25 mouse cellular contexts compared by ENCODE assay signal in genomic region chr10:80442989-80443388, GRCm38 (mm10). TPM values are rescaled to one million over a fixed set of nuclear protein-coding genes. Genes with fewer than 3 reads are reported as not detected.
DNase-seq lines count a peak whose midpoint lies in the region; ATAC-seq lines count a peak whose summit lies in the region.
"Had no signal": no experiment of that assay in that cellular context is flagged by ENCODE, and none has a peak within 500 bp of the region (broad histone marks: within the 10 kb centered on the region; RNA-seq: fewer than 3 reads in every experiment).

No protein-coding gene starts in this region.

- H3K4me1 ChIP-seq in heart, embryonic 10.5 days: peaks cover 7% of the 10 kb centered on the region
- peaks cover 83% of the 10 kb centered on the region for H3K4me1 ChIP-seq in megakaryocyte, embryonic 14.5 days
- peaks cover 33% of the 10 kb centered on the region for H3K4me1 ChIP-seq in liver, embryonic 15.5 days (replicated peaks)

- H3K27me3 ChIP-seq in heart, embryonic 10.5 days (ENCODE audit: insufficient read depth, poor library complexity, severe bottlenecking): peaks cover 34% of the 10 kb centered on the region
- peaks cover 19% of the 10 kb centered on the region for H3K27me3 ChIP-seq in megakaryocyte, embryonic 14.5 days (replicated peaks)
- peaks cover 7% of the 10 kb centered on the region for H3K27me3 ChIP-seq in liver, embryonic 15.5 days

- no peak overlapping the region for H3K4me3 ChIP-seq in heart, embryonic 10.5 days
- peak overlapping the region; percentile 33 for H3K4me3 ChIP-seq in megakaryocyte, embryonic 14.5 days (replicated peaks)
- no peak overlapping the region for H3K4me3 ChIP-seq in liver, embryonic 15.5 days (replicated peaks)
- H3K4me3 ChIP-seq: hindbrain, embryonic 10.5 days; limb, embryonic 12.5 days; myocyte had no signal

- ATAC-seq in megakaryocyte, adult 5-6 weeks (ENCODE audit: poor library complexity, severe bottlenecking): no peak
- no peak for ATAC-seq in liver, embryonic 15.5 days (ENCODE audit: insufficient read depth)
- ATAC-seq: inflammation-experienced regulatory T-cells, adult 6 months had no signal

- DNase-seq in heart, embryonic 10.5 days (ENCODE audit: low spot score): no peak
- DNase-seq in heart, adult 8-10 months (ENCODE audit: low spot score): no peak
- peak; percentile 63 to 67 for DNase-seq in B cell, adult 2 months
- no peak for DNase-seq in right cerebral cortex, postnatal 14 days
- DNase-seq in kidney, adult 9 months: no peak
- DNase-seq: cerebellum, adult 18-20 months; cerebellum, postnatal 25 days; embryo, embryonic 11 days; gastrocnemius, postnatal 10 days; heart, adult 18-20 months; lung, embryonic 14.5 days; midbrain, embryonic 14.5 days had no signal

- peak overlapping the region; percentile 17; the same call in 1 of the 2 replicates for H3K27ac ChIP-seq in heart, embryonic 10.5 days
- H3K27ac ChIP-seq in liver, embryonic 15.5 days (replicated peaks): 0 out of 2 replicates have a peak overlapping the region, but pooled peaks have one; percentile 29
- H3K27ac ChIP-seq: hindbrain, embryonic 10.5 days; limb, embryonic 12.5 days; macrophage had no signal

- H3K9me3 ChIP-seq in heart, embryonic 10.5 days: no peaks in the 10 kb centered on the region
- no peaks in the 10 kb centered on the region for H3K9me3 ChIP-seq in megakaryocyte, embryonic 14.5 days
- no peaks in the 10 kb centered on the region for H3K9me3 ChIP-seq in liver, embryonic 15.5 days (replicated peaks)
- H3K9me3 ChIP-seq: hindbrain, embryonic 10.5 days; limb, embryonic 12.5 days had no signal

- no peak overlapping the region for H3K9ac ChIP-seq in liver, embryonic 15.5 days
- H3K9ac ChIP-seq: limb, embryonic 12.5 days; lung, embryonic 14.5 days had no signal

- H3K36me3 ChIP-seq in heart, embryonic 10.5 days: no peaks in the 10 kb centered on the region
- no peaks in the 10 kb centered on the region for H3K36me3 ChIP-seq in megakaryocyte, embryonic 14.5 days (replicated peaks; ENCODE audit: low read length)
- no peaks in the 10 kb centered on the region for H3K36me3 ChIP-seq in liver, embryonic 15.5 days (replicated peaks)
- H3K36me3 ChIP-seq: hindbrain, embryonic 10.5 days; limb, embryonic 12.5 days had no signal

- no peak overlapping the region for H3K4me2 ChIP-seq in liver, embryonic 15.5 days
- H3K4me2 ChIP-seq: limb, embryonic 12.5 days; lung, embryonic 14.5 days had no signal

- 39% methylated on average over 2 of the region's 2 CpGs for WGBS in heart, embryonic 10.5 days
- 37% methylated on average over 2 of the region's 2 CpGs for WGBS in liver, embryonic 15.5 days (ENCODE audit: insufficient replicate concordance)

RNA-seq across cellular contexts. Expression of gene Tcf3, which starts 9.5 kb away (rescaled TPM):
- polyA plus RNA-seq in heart, embryonic 10.5 days (2016; fragmentation: Nextera tagmentation; extraction: Ambion mirVana): 80.6 and 140 TPM in 2 replicates
- 10 to 100 TPM; 15.8 to 18.0 (median 17.6) TPM for total RNA-seq in heart, adult 8-10 months (2022)
- 168 and 304 TPM in 2 replicates for polyA plus RNA-seq in megakaryocyte, embryonic 14.5 days (2012; ENCODE audit: insufficient read depth, low replicate concordance)
- 17.2 and 20.3 TPM in 2 replicates for total RNA-seq in megakaryocyte, adult 5-6 weeks (2015)
- 22.4 and 24.2 TPM in 2 replicates for total RNA-seq in megakaryocyte, adult 5-6 weeks (2017)
- 52.8 and 59.5 TPM in 2 replicates for polyA plus RNA-seq in liver, embryonic 15.5 days (2015; fragmentation: Nextera tagmentation; extraction: Ambion mirVana)

RNA-seq across cellular contexts. Expression of gene Uqcr11, which starts 36.4 kb away (rescaled TPM):
- polyA plus RNA-seq in heart, embryonic 10.5 days (2016; fragmentation: Nextera tagmentation; extraction: Ambion mirVana): 973 and 1,195 TPM in 2 replicates
- total RNA-seq in heart, adult 8-10 months (2022): 1,000 to 10,000 TPM; 1,795 to 2,190 (median 1,939) TPM
- polyA plus RNA-seq in megakaryocyte, embryonic 14.5 days (2012; ENCODE audit: insufficient read depth, low replicate concordance): 441 and 1,591 TPM in 2 replicates
- total RNA-seq in megakaryocyte, adult 5-6 weeks (2015): 107 and 108 TPM in 2 replicates
- 122 and 129 TPM in 2 replicates for total RNA-seq in megakaryocyte, adult 5-6 weeks (2017)
- polyA plus RNA-seq in liver, embryonic 15.5 days (2015; fragmentation: Nextera tagmentation; extraction: Ambion mirVana): 526 and 581 TPM in 2 replicates

RNA-seq across cellular contexts. Expression of gene Mbd3, which starts 43.6 kb away (rescaled TPM):
- polyA plus RNA-seq in heart, embryonic 10.5 days (2016; fragmentation: Nextera tagmentation; extraction: Ambion mirVana): 237 and 315 TPM in 2 replicates
- total RNA-seq in heart, adult 8-10 months (2022): 100 to 1,000 TPM in 1 of 4 experiments, 10 to 100 TPM in 3; 92.9 to 107 (median 97.0) TPM
- polyA plus RNA-seq in megakaryocyte, embryonic 14.5 days (2012; ENCODE audit: insufficient read depth, low replicate concordance): 199 and 247 TPM in 2 replicates
- 38.8 and 40.6 TPM in 2 replicates for total RNA-seq in megakaryocyte, adult 5-6 weeks (2015)
- 39.8 and 40.0 TPM in 2 replicates for total RNA-seq in megakaryocyte, adult 5-6 weeks (2017)
- 63.2 and 74.5 TPM in 2 replicates for polyA plus RNA-seq in liver, embryonic 15.5 days (2015; fragmentation: Nextera tagmentation; extraction: Ambion mirVana)

RNA-seq across cellular contexts. Expression of gene Onecut3, which starts 51.6 kb away (rescaled TPM):
- polyA plus RNA-seq in heart, embryonic 10.5 days (2016; fragmentation: Nextera tagmentation; extraction: Ambion mirVana): 0.44 TPM in 1 of 2 replicates, not detected in the other
- total RNA-seq in heart, adult 8-10 months (2022): under 1 TPM in 1 of 4 experiments, not detected in 3; 0.09 TPM
- polyA plus RNA-seq in megakaryocyte, embryonic 14.5 days (2012; ENCODE audit: insufficient read depth, low replicate concordance): not detected in 2 replicates
- total RNA-seq in megakaryocyte, adult 5-6 weeks (2015): not detected in 2 replicates
- not detected in 2 replicates for total RNA-seq in megakaryocyte, adult 5-6 weeks (2017)
- polyA plus RNA-seq in liver, embryonic 15.5 days (2015; fragmentation: Nextera tagmentation; extraction: Ambion mirVana): not detected in 2 replicates
- total RNA-seq: adrenal gland, adult 18-20 months; adrenal gland, postnatal 4 days; gastrocnemius, postnatal 10 days; layer of hippocampus, postnatal 14 days had no signal
- polyA plus RNA-seq: heart, embryonic 16.5 days; inflammation-experienced regulatory T-cells, adult 6 months; kidney, embryonic 16.5 days; limb, embryonic 12.5 days; lung, embryonic 14.5 days; macrophage; myocyte had no signal

RNA-seq across cellular contexts. Expression of gene Mex3d, which starts 55.5 kb away (rescaled TPM):
- polyA plus RNA-seq in heart, embryonic 10.5 days (2016; fragmentation: Nextera tagmentation; extraction: Ambion mirVana): 2.1 and 5.0 TPM in 2 replicates
- total RNA-seq in heart, adult 8-10 months (2022): 1 to 10 TPM; 5.9 to 9.8 (median 8.3) TPM
- polyA plus RNA-seq in megakaryocyte, embryonic 14.5 days (2012; ENCODE audit: insufficient read depth, low replicate concordance): 17.2 and 29.0 TPM in 2 replicates
- 2.4 and 2.6 TPM in 2 replicates for total RNA-seq in megakaryocyte, adult 5-6 weeks (2015)
- 2.6 and 5.0 TPM in 2 replicates for total RNA-seq in megakaryocyte, adult 5-6 weeks (2017)
- polyA plus RNA-seq in liver, embryonic 15.5 days (2015; fragmentation: Nextera tagmentation; extraction: Ambion mirVana): 0.78 and 0.92 TPM in 2 replicates

Comparison
In these comparisons a context has a peak if more than half of its experiments do, and no peak if none do; other contexts are left out.
1. DNase-seq: peak in B cell, adult 2 months (2 of 2); none in heart, embryonic 10.5 days (single experiment), heart, adult 8-10 months (single experiment), right cerebral cortex, postnatal 14 days (single experiment) and kidney, adult 9 months (single experiment).